Mouse (Mus musculus): Measurements from ENCODE around the gene Uvrag. TPM values are rescaled to one million over a fixed set of nuclear protein-coding genes. Genes with fewer than 3 reads are reported as not detected.

Uvrag gene
- polyA plus RNA-seq, 1 experiment = 45.9 TPM

- H3K27ac ChIP-seq (ENCODE audit: insufficient read depth, low read length) = no peak overlapping the region
- no peak for DNase-seq (ENCODE audit: low read depth in 1 of 2, low spot score in 2 of 2)
- no peak overlapping the region for H3K4me3 ChIP-seq (ENCODE audit: extremely low read depth, insufficient read depth, insufficient read length)
- H3K27me3 ChIP-seq (ENCODE audit: control insufficient read depth, insufficient read depth, low read length) = no peaks in the 10 kb centered on the region
- TF ChIP-seq POLR2A (IDR thresholded peaks at IDR 0.05; ENCODE audit: low read depth, low read length) = no peak
- TF ChIP-seq CTCF (IDR thresholded peaks at IDR 0.05; ENCODE audit: extremely low read depth, insufficient read depth, insufficient read length, insufficient replicate concordance) = no peak
- 30% methylated on average over 5 of the region's 5 CpGs for WGBS
- H3K36me3 ChIP-seq (ENCODE audit: control insufficient read depth, insufficient read depth, low read length) = no peaks in the 10 kb centered on the region
- H3K4me1 ChIP-seq (ENCODE audit: control insufficient read depth, insufficient read depth, insufficient read length) = no peaks in the 10 kb centered on the region
Measured at GRCm38 (mm10) chr7:98862994-98863393, 277.9 kb downstream of the Uvrag start.

GRCm38 (mm10) chr7:98861002-98861401 lies 279.9 kb downstream of the Uvrag start:
- no peak for TF ChIP-seq CTCF (IDR thresholded peaks at IDR 0.05; ENCODE audit: extremely low read depth, insufficient read depth, insufficient read length, insufficient replicate concordance)
- no peak for TF ChIP-seq POLR2A (IDR thresholded peaks at IDR 0.05; ENCODE audit: low read depth, low read length)
- Histone ChIP-seq H3K27me3 (ENCODE audit: control insufficient read depth, insufficient read depth, low read length) (no peaks in the 10 kb centered on the region), H3K4me3 (ENCODE audit: extremely low read depth, insufficient read depth, insufficient read length) (no peak overlapping the region), H3K4me1 (ENCODE audit: control insufficient read depth, insufficient read depth, insufficient read length) (no peaks in the 10 kb centered on the region), H3K36me3 (ENCODE audit: control insufficient read depth, insufficient read depth, low read length) (no peaks in the 10 kb centered on the region), H3K27ac (ENCODE audit: insufficient read depth, low read length) (no peak overlapping the region)
- DNase-seq (ENCODE audit: low read depth in 1 of 2, low spot score in 2 of 2) = no peak
- WGBS = 82% methylated on average over 2 of the region's 2 CpGs

GRCm38 (mm10) chr7:98857094-98857493 lies 283.8 kb downstream of the Uvrag start:
- H3K4me3 ChIP-seq (ENCODE audit: extremely low read depth, insufficient read depth, insufficient read length) = no peak overlapping the region
- no peaks in the 10 kb centered on the region for H3K4me1 ChIP-seq (ENCODE audit: control insufficient read depth, insufficient read depth, insufficient read length)
- H3K27ac ChIP-seq (ENCODE audit: insufficient read depth, low read length) = no peak overlapping the region
- no peak for DNase-seq (ENCODE audit: low read depth in 1 of 2, low spot score in 2 of 2)
- H3K27me3 ChIP-seq (ENCODE audit: control insufficient read depth, insufficient read depth, low read length) = no peaks in the 10 kb centered on the region
- no peak for TF ChIP-seq CTCF (IDR thresholded peaks at IDR 0.05; ENCODE audit: extremely low read depth, insufficient read depth, insufficient read length, insufficient replicate concordance)
- TF ChIP-seq POLR2A (IDR thresholded peaks at IDR 0.05; ENCODE audit: low read depth, low read length) = no peak
- WGBS = 57% methylated on average over 3 of the region's 3 CpGs
- no peaks in the 10 kb centered on the region for H3K36me3 ChIP-seq (ENCODE audit: control insufficient read depth, insufficient read depth, low read length)

GRCm38 (mm10) chr7:98856128-98856527 lies 284.8 kb downstream of the Uvrag start:
- Histone ChIP-seq H3K4me3 (ENCODE audit: extremely low read depth, insufficient read depth, insufficient read length) (no peak overlapping the region), H3K4me1 (ENCODE audit: control insufficient read depth, insufficient read depth, insufficient read length) (no peaks in the 10 kb centered on the region), H3K27me3 (ENCODE audit: control insufficient read depth, insufficient read depth, low read length) (no peaks in the 10 kb centered on the region), H3K36me3 (ENCODE audit: control insufficient read depth, insufficient read depth, low read length) (no peaks in the 10 kb centered on the region), H3K27ac (ENCODE audit: insufficient read depth, low read length) (no peak overlapping the region)
- TF ChIP-seq POLR2A (IDR thresholded peaks at IDR 0.05; ENCODE audit: low read depth, low read length) = no peak
- TF ChIP-seq CTCF (IDR thresholded peaks at IDR 0.05; ENCODE audit: extremely low read depth, insufficient read depth, insufficient read length, insufficient replicate concordance) = no peak
- WGBS = 61% methylated on average over 3 of the region's 3 CpGs
- no peak for DNase-seq (ENCODE audit: low read depth in 1 of 2, low spot score in 2 of 2)

- no peaks in the 10 kb centered on the region for H3K27me3 ChIP-seq (ENCODE audit: control insufficient read depth, insufficient read depth, low read length)
- no peak overlapping the region for H3K27ac ChIP-seq (ENCODE audit: insufficient read depth, low read length)
- TF ChIP-seq CTCF (IDR thresholded peaks at IDR 0.05; ENCODE audit: extremely low read depth, insufficient read depth, insufficient read length, insufficient replicate concordance) = no peak
- H3K4me1 ChIP-seq (ENCODE audit: control insufficient read depth, insufficient read depth, insufficient read length) = no peaks in the 10 kb centered on the region
- H3K36me3 ChIP-seq (ENCODE audit: control insufficient read depth, insufficient read depth, low read length) = no peaks in the 10 kb centered on the region
- no peak overlapping the region for H3K4me3 ChIP-seq (ENCODE audit: extremely low read depth, insufficient read depth, insufficient read length)
- no peak for DNase-seq (ENCODE audit: low read depth in 1 of 2, low spot score in 2 of 2)
- WGBS = 71% methylated on average over 2 of the region's 2 CpGs
Measured at GRCm38 (mm10) chr7:98855388-98855787, 285.6 kb downstream of the Uvrag start.

GRCm38 (mm10) chr7:98853806-98854205 lies 287.1 kb downstream of the Uvrag start:
- H3K27me3 ChIP-seq (ENCODE audit: control insufficient read depth, insufficient read depth, low read length) = no peaks in the 10 kb centered on the region
- WGBS = 89% methylated on average over 6 of the region's 6 CpGs

GRCm38 (mm10) chr7:98852950-98853650 lies 287.8 kb downstream of the Uvrag start:
- no peaks in the 10 kb centered on the region for H3K4me1 ChIP-seq (ENCODE audit: control insufficient read depth, insufficient read depth, insufficient read length)
- no peaks in the 10 kb centered on the region for H3K36me3 ChIP-seq (ENCODE audit: control insufficient read depth, insufficient read depth, low read length)
- no peak overlapping the region for H3K27ac ChIP-seq (ENCODE audit: insufficient read depth, low read length)
- TF ChIP-seq CTCF (IDR thresholded peaks at IDR 0.05; ENCODE audit: extremely low read depth, insufficient read depth, insufficient read length, insufficient replicate concordance) (no peak), POLR2A (IDR thresholded peaks at IDR 0.05; ENCODE audit: low read depth, low read length) (no peak)
- WGBS = 93% methylated on average over 18 of the region's 18 CpGs
- H3K27me3 ChIP-seq (ENCODE audit: control insufficient read depth, insufficient read depth, low read length) = no peaks in the 10 kb centered on the region
- no peak overlapping the region for H3K4me3 ChIP-seq (ENCODE audit: extremely low read depth, insufficient read depth, insufficient read length)
- no peak for DNase-seq (ENCODE audit: low read depth in 1 of 2, low spot score in 2 of 2)

More at GRCm38 (mm10) chr7:98853806-98854205, 287.1 kb downstream of the Uvrag start:
- DNase-seq (ENCODE audit: low read depth in 1 of 2, low spot score in 2 of 2) = no peak
- H3K36me3 ChIP-seq (ENCODE audit: control insufficient read depth, insufficient read depth, low read length) = no peaks in the 10 kb centered on the region
- TF ChIP-seq CTCF (IDR thresholded peaks at IDR 0.05; ENCODE audit: extremely low read depth, insufficient read depth, insufficient read length, insufficient replicate concordance) = no peak
- no peak for TF ChIP-seq POLR2A (IDR thresholded peaks at IDR 0.05; ENCODE audit: low read depth, low read length)
- no peak overlapping the region for H3K4me3 ChIP-seq (ENCODE audit: extremely low read depth, insufficient read depth, insufficient read length)
- no peak overlapping the region for H3K27ac ChIP-seq (ENCODE audit: insufficient read depth, low read length)
- H3K4me1 ChIP-seq (ENCODE audit: control insufficient read depth, insufficient read depth, insufficient read length) = no peaks in the 10 kb centered on the region
